Mouse (Mus musculus) heart, postnatal 0 days (tissue): ENCODE results near the gene Nudt7.

Experiments used
- CTCF ChIP-seq: IDR thresholded peaks from 2 replicates; pipeline ENCODE4 v1.5.1; 2016; ENCODE audit warnings: antibody characterized with exemption, control low read depth, low read depth
- EP300 ChIP-seq: IDR thresholded peaks from 2 replicates; pipeline ENCODE4 v1.6.1; 2016; ENCODE audit warnings: antibody characterized with exemption, low read depth

DNA sequence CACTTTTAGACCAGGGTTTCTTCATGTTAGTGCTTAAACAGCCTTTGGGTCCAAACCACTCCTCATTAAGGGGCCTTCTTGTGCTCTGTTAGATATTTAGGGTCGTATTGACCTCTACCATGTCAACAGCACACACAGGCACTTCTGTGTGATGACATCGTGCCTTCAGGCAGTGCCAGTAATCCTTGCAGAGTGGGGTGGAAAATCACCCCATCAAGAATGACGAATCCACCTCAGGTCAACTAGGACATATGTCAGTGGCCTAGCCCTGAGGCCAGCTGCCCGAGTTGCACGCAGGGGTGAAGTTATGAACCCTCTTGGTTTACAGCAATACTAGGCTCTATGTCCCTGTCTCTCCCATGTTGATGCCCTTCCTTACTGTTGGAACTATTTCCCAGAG, 3.8 kb downstream of the Nudt7 start:
- no peak for TF ChIP-seq CTCF
- no peak for TF ChIP-seq EP300
